In genomic region chr10:96783966-96784365, GRCm38 (mm10) we compare ENCODE assay signal across 12 mouse cellular contexts.
"Had no signal": no experiment of that assay in that cellular context is flagged by ENCODE, and none has a peak within 500 bp of the region (broad histone marks: within the 10 kb centered on the region; RNA-seq: fewer than 3 reads in every experiment).

No protein-coding gene starts in this region.

- DNase-seq: retina, postnatal 1 day; right cerebral cortex, adult 18-20 months; right cerebral cortex, postnatal 14 days; right cerebral cortex, postnatal 25 days; right cerebral cortex, postnatal 4 days; spleen, adult 18-20 months; thymus, adult 18-20 months; thymus, adult 2 months; thymus, postnatal 14 days; thymus, postnatal 25 days; thymus, postnatal 36 days; thymus, postnatal 4 days had no signal
